Mouse (Mus musculus): ENCODE results near the gene Crim1. TPM values are rescaled to one million over a fixed set of nuclear protein-coding genes. Genes with fewer than 3 reads are reported as not detected.

Crim1 gene
- polyA plus RNA-seq, 1 experiment from 2014 or later = 3.3 TPM

- ATAC-seq (ENCODE audit: insufficient number of reproducible peaks, low FRiP score) = no peak
- no peaks in the 10 kb centered on the region for H3K27me3 ChIP-seq (replicated peaks)
- no peak overlapping the region for H3K4me2 ChIP-seq
- H3K4me1 ChIP-seq (replicated peaks) = 0 out of 2 replicates have a peak, but pooled peaks cover 9% of the 10 kb centered on the region
- WGBS = 82% methylated on average over 8 of the region's 8 CpGs
- no peak overlapping the region for H3K27ac ChIP-seq (ENCODE audit: poor library complexity, severe bottlenecking)
- no peaks in the 10 kb centered on the region for H3K36me3 ChIP-seq
- H3K9me3 ChIP-seq (replicated peaks) = 0 out of 2 replicates have a peak, but pooled peaks cover 7% of the 10 kb centered on the region
- no peak overlapping the region for H3K9ac ChIP-seq
- no peak overlapping the region for H3K4me3 ChIP-seq
These were observed 225.0 kb downstream of the Crim1 start for GRCm38 (mm10) chr17:78425026-78425425.

Small RNA genes within 50 kb of the gene (microRNA-seq; reads per million reads assigned to microRNA genes)
- not detected for gene Gm25069

Other genes with a start within 250 kb of the Crim1 start
- 44.7 and 46.8 TPM in 2 replicates for gene Fez2, start 217.9 kb downstream of the Crim1 start, polyA plus RNA-seq (2016; fragmentation: Nextera tagmentation; extraction: Ambion mirVana)

All from heart, embryonic 12.5 days (tissue).